Mouse (Mus musculus) layer of hippocampus, adult 11-12 months (tissue): ENCODE measurements around the gene Cog4.
"Not testable (repeated sequence)": the region's sequence is repeated elsewhere in the genome, so short reads cannot be mapped to it uniquely, and the experiment has no call there.

Source experiments
- DNase-seq: peaks from one replicate; pipeline ENCODE4 v3.0.0; 2022; ENCODE audit warnings: low spot score

The Cog4 gene

DNA sequence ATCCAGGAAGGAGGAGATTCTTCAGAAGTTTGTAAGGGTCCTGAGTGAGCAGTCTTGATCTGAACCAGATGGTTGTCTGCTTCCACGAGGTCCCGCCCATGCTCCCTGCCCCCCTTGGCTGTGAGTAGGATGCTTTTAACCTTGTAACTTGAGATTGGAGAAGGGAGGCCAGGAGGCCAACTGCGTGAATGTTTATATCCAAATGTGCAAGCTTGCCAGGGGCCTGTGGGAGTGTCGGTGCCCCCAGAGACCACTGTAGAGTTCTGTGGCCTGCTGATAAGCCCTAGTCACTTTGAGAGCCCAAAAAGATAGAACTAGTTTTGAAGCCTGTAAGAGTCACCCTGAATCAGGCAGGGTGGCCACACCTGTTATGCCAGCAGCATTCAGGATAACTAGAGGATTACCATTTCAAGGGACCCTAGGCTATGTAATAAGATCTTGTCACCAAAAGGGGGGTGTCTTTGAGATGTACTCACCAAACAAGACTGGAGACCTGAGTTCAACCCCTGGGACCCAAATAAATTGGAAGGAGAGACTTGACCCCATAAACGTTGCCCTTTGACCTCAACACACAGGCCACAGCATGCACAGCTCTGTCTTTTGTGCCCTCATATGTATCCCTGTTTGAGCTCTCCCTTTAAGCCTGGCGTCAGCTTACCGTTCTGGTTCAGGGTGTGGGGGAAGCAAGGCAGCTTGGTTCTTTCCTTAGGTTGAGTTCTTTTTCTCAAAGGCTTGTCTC is 75.3 kb downstream of the Cog4 start:
- no peak for DNase-seq

GRCm38 (mm10) chr8:110925691-110926140 is 79.3 kb downstream of the Cog4 start:
- no peak for DNase-seq

DNA sequence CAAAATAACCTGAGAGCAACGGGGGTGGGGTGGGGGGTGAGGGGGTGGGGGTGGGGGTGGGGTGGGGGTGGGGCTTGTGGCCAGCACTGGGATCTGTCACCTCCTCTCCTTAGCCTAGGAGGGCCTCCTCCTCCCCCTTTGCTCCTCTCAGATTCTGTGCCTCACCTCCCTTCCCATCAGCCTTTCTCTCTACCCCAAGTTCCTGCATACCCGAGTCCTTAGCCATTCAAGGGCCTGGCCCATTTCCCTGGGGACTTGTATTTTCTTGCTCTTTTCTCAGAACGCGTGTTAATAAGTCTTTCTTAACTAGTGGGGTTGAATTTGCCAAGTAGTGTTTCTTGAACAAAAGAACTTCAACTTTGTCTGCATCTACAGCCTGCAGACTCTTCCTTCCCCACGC is 80.3 kb downstream of the Cog4 start:
- no peak for DNase-seq

DNA sequence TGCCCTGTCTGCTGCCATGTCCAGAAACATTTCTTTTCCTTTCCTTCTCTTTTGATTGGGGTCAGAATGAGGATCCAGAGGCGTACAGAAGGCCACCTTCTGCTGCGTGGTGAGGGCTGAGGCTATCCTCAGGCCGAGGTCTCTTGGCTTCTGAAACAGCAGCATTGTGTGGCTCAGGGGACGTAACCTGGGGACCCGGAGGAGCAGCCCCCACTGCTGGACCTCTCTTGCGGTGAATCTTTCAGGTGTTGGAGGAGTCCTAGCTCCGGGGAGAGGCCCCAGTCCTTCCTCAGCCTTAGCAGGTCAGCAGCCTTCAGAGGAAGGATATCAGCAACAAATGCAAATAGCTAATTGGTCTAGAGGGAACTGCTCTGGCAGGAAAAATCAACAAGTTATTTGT is 82.0 kb downstream of the Cog4 start:
- no peak for DNase-seq

GRCm38 (mm10) chr8:110929066-110929465 is 82.7 kb downstream of the Cog4 start:
- DNase-seq = no peak

- not testable (repeated sequence) for DNase-seq
Observed at GRCm38 (mm10) chr8:110929672-110930071, 83.3 kb downstream of the Cog4 start.

GRCm38 (mm10) chr8:110931176-110931939 is 85.0 kb downstream of the Cog4 start:
- DNase-seq = no peak
